Mouse (Mus musculus): Measurements from ENCODE around the gene Gm21188.
"Not testable (repeated sequence)": the region's sequence is repeated elsewhere in the genome, so short reads cannot be mapped to it uniquely, and the experiment has no call there.

- TF ChIP-seq CTCF (IDR thresholded peaks at IDR 0.05; ENCODE audit: extremely low read depth, insufficient read depth, insufficient read length, insufficient replicate concordance); POLR2A (IDR thresholded peaks at IDR 0.05; ENCODE audit: low read depth, low read length): not testable (repeated sequence)
Measured at GRCm38 (mm10) chr13:120048186-120048585, 3.8 kb downstream of the Gm21188 start.

Measured in spleen, adult 2 months (tissue).